ENCODE assay signal across 8 mouse cellular contexts in the genomic region with DNA sequence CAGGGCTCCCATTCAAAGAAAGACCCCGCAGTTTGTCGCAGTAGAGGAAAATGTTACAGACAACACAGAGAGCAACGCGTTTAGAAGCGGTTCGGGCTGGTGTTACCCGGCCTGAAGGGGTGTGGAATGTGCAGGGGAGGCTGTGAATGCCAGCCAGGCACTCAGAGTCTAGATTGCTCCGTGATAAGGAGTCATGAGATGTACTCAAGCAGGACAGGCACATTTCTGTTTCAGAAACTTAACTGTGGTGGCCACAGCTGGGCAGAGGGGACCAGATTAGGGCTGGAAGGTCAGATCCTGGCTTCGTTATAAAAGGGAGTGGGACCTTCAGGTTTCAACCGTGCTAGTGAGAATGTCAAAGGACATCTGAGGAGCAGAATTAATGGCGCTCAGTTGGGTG. TPM values are rescaled to one million over a fixed set of nuclear protein-coding genes. Genes with fewer than 3 reads are reported as not detected.
DNase-seq lines count a peak whose midpoint lies in the region; ATAC-seq and TF ChIP-seq lines count a peak whose summit lies in the region.

No protein-coding gene starts in this region.

- no peaks in the 10 kb centered on the region for H3K27me3 ChIP-seq in heart, embryonic 16.5 days (ENCODE audit: control insufficient read depth, insufficient read depth, low read length)
- H3K27me3 ChIP-seq in kidney, embryonic 15.5 days, result no peaks in the 10 kb centered on the region

- intact Hi-C loops in heart, postnatal 14 days (cut with DNase I), result no loop called here

- WGBS in heart, embryonic 16.5 days, result 2% methylated on average over 11 of the region's 11 CpGs
- 1% methylated on average over 11 of the region's 11 CpGs for WGBS in kidney, embryonic 15.5 days

- ATAC-seq in heart, embryonic 16.5 days (replicated peaks; ENCODE audit: extremely low read depth, insufficient read depth, low FRiP score), result peak; percentile 10; the same call in 1 of the 2 replicates
- peak; percentile 59 for ATAC-seq in kidney, embryonic 15.5 days (replicated peaks; ENCODE audit: low FRiP score)

- H3K4me2 ChIP-seq in heart, embryonic 16.5 days (ENCODE audit: low read depth, low read length), result peak overlapping the region; percentile 92
- peak overlapping the region; percentile 73 for H3K4me2 ChIP-seq in kidney, embryonic 15.5 days

- peak overlapping the region; percentile 58 for H3K4me3 ChIP-seq in heart, embryonic 16.5 days (ENCODE audit: low read length)
- H3K4me3 ChIP-seq in embryonic fibroblast, embryonic 13.5 days (ENCODE audit: insufficient read depth, low read length), result peak overlapping the region; percentile 14
- H3K4me3 ChIP-seq in kidney, embryonic 15.5 days (replicated peaks), result peak overlapping the region; percentile 48

- H3K36me3 ChIP-seq in heart, embryonic 16.5 days (ENCODE audit: control insufficient read depth, insufficient read depth), result no peaks in the 10 kb centered on the region
- H3K36me3 ChIP-seq in kidney, embryonic 15.5 days, result no peaks in the 10 kb centered on the region

- no peaks in the 10 kb centered on the region for H3K9me3 ChIP-seq in heart, embryonic 16.5 days (replicated peaks; ENCODE audit: control insufficient read depth, low read length)
- no peaks in the 10 kb centered on the region for H3K9me3 ChIP-seq in kidney, embryonic 15.5 days (replicated peaks)

- peak overlapping the region; percentile 98 for H3K27ac ChIP-seq in heart, embryonic 16.5 days (ENCODE audit: low read length)
- H3K27ac ChIP-seq in embryonic fibroblast, embryonic 13.5 days (ENCODE audit: insufficient read depth, low read length), result peak overlapping the region; percentile 94
- H3K27ac ChIP-seq in kidney, embryonic 15.5 days, result peak overlapping the region; percentile 97

- peak overlapping the region; percentile 82 for H3K9ac ChIP-seq in heart, embryonic 16.5 days (ENCODE audit: low read length)
- H3K9ac ChIP-seq in kidney, embryonic 15.5 days, result peak overlapping the region; percentile 48

- peaks cover 49% of the 10 kb centered on the region for H3K4me1 ChIP-seq in heart, embryonic 16.5 days (ENCODE audit: control insufficient read depth, insufficient read depth, low read length)
- H3K4me1 ChIP-seq in embryonic fibroblast, embryonic 13.5 days (ENCODE audit: control insufficient read depth, insufficient read depth, low read length), result peaks cover 23% of the 10 kb centered on the region
- peaks cover 56% of the 10 kb centered on the region for H3K4me1 ChIP-seq in kidney, embryonic 15.5 days

- no peak for TF ChIP-seq CTCF in embryonic fibroblast, embryonic 13.5 days (IDR thresholded peaks at IDR 0.05; ENCODE audit: borderline replicate concordance, insufficient read depth, low read length)

- TF ChIP-seq POLR2A in embryonic fibroblast, embryonic 13.5 days (IDR thresholded peaks at IDR 0.05; ENCODE audit: low read depth, low read length), result no peak; the same call in 1 of the 2 replicates

- DNase-seq in heart, postnatal 14 days, result no peak
- peak; percentile 55 for DNase-seq in lung, postnatal 14 days
- peak; percentile 80 for DNase-seq in yolk sac, embryonic 10.5 days (ENCODE audit: low spot score)
- DNase-seq in right cerebral cortex, postnatal 10 days (ENCODE audit: low spot score in 2 of 2), result no peak
- no peak for DNase-seq in spleen, postnatal 4 days (ENCODE audit: low spot score in 2 of 2)

RNA-seq across cellular contexts. Expression of a gene that starts 8.8 kb away (rescaled TPM):
- polyA plus RNA-seq in heart, embryonic 16.5 days (2015; fragmentation: Nextera tagmentation; extraction: Ambion mirVana), result 134 and 148 TPM in 2 replicates
- 10 to 100 TPM; 24.8 to 27.2 TPM for total RNA-seq in heart, postnatal 14 days (2021)
- polyA plus RNA-seq in embryonic fibroblast, embryonic 13.5 days (2011; ENCODE audit: insufficient read length, low read depth, missing spikeins), result 442 and 478 TPM in 2 replicates
- polyA plus RNA-seq in kidney, embryonic 15.5 days (2015; fragmentation: Nextera tagmentation; extraction: Ambion mirVana), result 185 and 195 TPM in 2 replicates

RNA-seq across cellular contexts. Expression of a gene that starts 48.2 kb away (rescaled TPM):
- 4.4 and 4.8 TPM in 2 replicates for polyA plus RNA-seq in heart, embryonic 16.5 days (2015; fragmentation: Nextera tagmentation; extraction: Ambion mirVana)
- 10 to 100 TPM; 13.1 to 14.0 TPM for total RNA-seq in heart, postnatal 14 days (2021)
- polyA plus RNA-seq in embryonic fibroblast, embryonic 13.5 days (2011; ENCODE audit: insufficient read length, low read depth, missing spikeins), result 0.35 and 0.72 TPM in 2 replicates
- 0.09 and 0.10 TPM in 2 replicates for polyA plus RNA-seq in kidney, embryonic 15.5 days (2015; fragmentation: Nextera tagmentation; extraction: Ambion mirVana)

Comparison
In these comparisons a context has a peak if more than half of its experiments do, and no peak if none do; other contexts are left out.
1. DNase-seq: peak in lung, postnatal 14 days (single experiment) and yolk sac, embryonic 10.5 days (single experiment); none in heart, postnatal 14 days (0 of 2), right cerebral cortex, postnatal 10 days (0 of 2) and spleen, postnatal 4 days (0 of 2).
2. Peak in every context shown above with its lines, with median percentiles within 50 percentile points of each other: H3K27ac ChIP-seq and H3K4me3 ChIP-seq.